Mouse (Mus musculus) heart, adult 11 months (tissue): ENCODE measurements at regions not wholly inside any gene's neighbourhood (a gene's known extent, or its start where the extent isn't known, plus 50 kb on each side); places are given as distances from the start of the nearest gene placed in this dataset.
"Not testable (repeated sequence)": the region's sequence is repeated elsewhere in the genome, so short reads cannot be mapped to it uniquely, and the experiment has no call there.

Experiments used
- DNase-seq: peaks from one replicate; pipeline ENCODE4 v3.0.0; 2022

GRCm38 (mm10) chr15:11463341-11463740 is 63.9 kb upstream of the Tars start:
- no peak for DNase-seq

- DNase-seq: not testable (repeated sequence)
These were observed 62.1 kb upstream of the Tars start for GRCm38 (mm10) chr15:11461575-11461974.

- no peak for DNase-seq
These were observed 59.8 kb upstream of the Tars start for GRCm38 (mm10) chr15:11459306-11459705.

- DNase-seq: no peak
These were observed 57.8 kb upstream of the Tars start for GRCm38 (mm10) chr15:11457278-11457677.

GRCm38 (mm10) chr15:11455982-11456381 is 56.5 kb upstream of the Tars start:
- no peak for DNase-seq

- peak; percentile 87 for DNase-seq
These were observed 55.9 kb upstream of the Tars start for GRCm38 (mm10) chr15:11455366-11455785.

GRCm38 (mm10) chr15:11453997-11454396 is 54.5 kb upstream of the Tars start:
- no peak for DNase-seq

- no peak for DNase-seq
These were observed 52.2 kb upstream of the Tars start for GRCm38 (mm10) chr15:11451635-11452034.
